Mouse (Mus musculus): ENCODE results near the gene Esd. TPM values are rescaled to one million over a fixed set of nuclear protein-coding genes. Genes with fewer than 3 reads are reported as not detected.

The Esd gene
- polyA plus RNA-seq, 1 experiment from 2014 or later = 196 TPM

Other genes starting within 250 kb of the Esd start
- 2.5 and 3.5 TPM in 2 replicates for gene Htr2a, start 91.5 kb upstream of the Esd start, polyA plus RNA-seq (2015; fragmentation: Nextera tagmentation; extraction: Ambion mirVana)
- gene Lrch1, start 215.6 kb downstream of the Esd start, polyA plus RNA-seq (2015; fragmentation: Nextera tagmentation; extraction: Ambion mirVana) = 19.7 and 19.9 TPM in 2 replicates

Data from midbrain, embryonic 16.5 days (tissue).